20 mouse cellular contexts compared by ENCODE assay signal in genomic region chr5:55612961-55613360, GRCm38 (mm10).
DNase-seq lines count a peak whose midpoint lies in the region; ATAC-seq and TF ChIP-seq lines count a peak whose summit lies in the region.
"Had no signal": no experiment of that assay in that cellular context is flagged by ENCODE, and none has a peak within 500 bp of the region (broad histone marks: within the 10 kb centered on the region; RNA-seq: fewer than 3 reads in every experiment).

No protein-coding gene starts in this region.

- H3K27me3 ChIP-seq in forebrain, postnatal 0 days (ENCODE audit: insufficient read depth, low read length), result no peaks in the 10 kb centered on the region
- H3K27me3 ChIP-seq in forebrain, embryonic 15.5 days, result no peaks in the 10 kb centered on the region
- H3K27me3 ChIP-seq: embryonic facial prominence, embryonic 15.5 days; heart, embryonic 13.5 days; hindbrain, embryonic 12.5 days had no signal

- no peaks in the 10 kb centered on the region for H3K9me3 ChIP-seq in forebrain, postnatal 0 days (ENCODE audit: low read length)
- no peaks in the 10 kb centered on the region for H3K9me3 ChIP-seq in forebrain, embryonic 15.5 days
- H3K9me3 ChIP-seq: embryonic facial prominence, embryonic 15.5 days; forebrain, embryonic 10.5 days; heart, embryonic 13.5 days; hindbrain, embryonic 12.5 days had no signal

- no peaks in the 10 kb centered on the region for H3K36me3 ChIP-seq in forebrain, postnatal 0 days (ENCODE audit: insufficient read depth)
- no peaks in the 10 kb centered on the region for H3K36me3 ChIP-seq in forebrain, embryonic 15.5 days
- H3K36me3 ChIP-seq: embryonic facial prominence, embryonic 15.5 days; forebrain, embryonic 10.5 days; heart, embryonic 13.5 days; hindbrain, embryonic 12.5 days had no signal

- intact Hi-C loops in left cerebral cortex, postnatal 36 days (cut with DNase I), result no loop called here

- H3K4me1 ChIP-seq in forebrain, postnatal 0 days (ENCODE audit: insufficient read depth), result no peaks in the 10 kb centered on the region
- H3K4me1 ChIP-seq in forebrain, embryonic 15.5 days, result no peaks in the 10 kb centered on the region
- H3K4me1 ChIP-seq: embryonic facial prominence, embryonic 15.5 days; forebrain, embryonic 10.5 days; heart, embryonic 13.5 days; hindbrain, embryonic 12.5 days had no signal

- H3K4me2 ChIP-seq in forebrain, postnatal 0 days (ENCODE audit: low read depth), result no peak overlapping the region
- H3K4me2 ChIP-seq in forebrain, embryonic 15.5 days (replicated peaks), result no peak overlapping the region
- H3K4me2 ChIP-seq: embryonic facial prominence, embryonic 15.5 days; heart, embryonic 13.5 days; hindbrain, embryonic 12.5 days had no signal

- H3K4me3 ChIP-seq in forebrain, postnatal 0 days (ENCODE audit: low read depth, low read length), result no peak overlapping the region
- no peak overlapping the region for H3K4me3 ChIP-seq in forebrain, embryonic 15.5 days
- H3K4me3 ChIP-seq: embryonic facial prominence, embryonic 15.5 days; erythroblast, embryonic 14.5 days; forebrain, embryonic 10.5 days; gastrocnemius, adult 2 months; heart, embryonic 13.5 days; hindbrain, embryonic 12.5 days had no signal

- no peak overlapping the region for H3K27ac ChIP-seq in forebrain, postnatal 0 days (ENCODE audit: low read depth, low read length)
- H3K27ac ChIP-seq in forebrain, embryonic 15.5 days (replicated peaks), result no peak overlapping the region
- H3K27ac ChIP-seq: embryonic facial prominence, embryonic 15.5 days; forebrain, embryonic 10.5 days; gastrocnemius, adult 2 months; heart, embryonic 13.5 days; hindbrain, embryonic 12.5 days; hindbrain, postnatal 0 days had no signal

- no peak for TF ChIP-seq CTCF in forebrain, postnatal 0 days (IDR thresholded peaks at IDR 0.05; ENCODE audit: low read depth)

- ATAC-seq in forebrain, postnatal 0 days, result peak; percentile 95
- no peak for ATAC-seq in forebrain, embryonic 15.5 days (replicated peaks)
- ATAC-seq: hindbrain, postnatal 0 days had no signal

- 57% methylated on average over 4 of the region's 4 CpGs for WGBS in forebrain, postnatal 0 days
- 80% methylated on average over 4 of the region's 4 CpGs for WGBS in forebrain, embryonic 15.5 days

- no peak overlapping the region for H3K9ac ChIP-seq in forebrain, postnatal 0 days
- H3K9ac ChIP-seq in forebrain, embryonic 15.5 days (replicated peaks), result no peak overlapping the region
- H3K9ac ChIP-seq: embryonic facial prominence, embryonic 15.5 days; heart, embryonic 13.5 days; hindbrain, embryonic 12.5 days had no signal

- DNase-seq in forebrain, postnatal 0 days, result peak; percentile 54
- DNase-seq in layer of hippocampus, adult 11-12 months (ENCODE audit: low spot score), result peak; percentile 4
- no peak for DNase-seq in layer of hippocampus, postnatal 10 days (ENCODE audit: low spot score in 2 of 2)
- peak; percentile 6 for DNase-seq in left cerebral cortex, adult 11 months (ENCODE audit: low spot score)
- DNase-seq in left cerebral cortex, postnatal 36 days (ENCODE audit: low spot score in 2 of 2), result no peak
- no peak for DNase-seq in cerebellum, adult 11 months
- DNase-seq: adrenal gland, postnatal 10 days; cerebellum, adult 8-10 months; cerebellum, postnatal 14 days; embryo, embryonic 11 days; gastrocnemius, adult 2 months; gastrocnemius, postnatal 25 days; heart, postnatal 36 days had no signal

Comparison
In these comparisons a context has a peak if more than half of its experiments do, and no peak if none do; other contexts are left out.
1. DNase-seq: peak in forebrain, postnatal 0 days (single experiment), layer of hippocampus, adult 11-12 months (single experiment) and left cerebral cortex, adult 11 months (single experiment); none in layer of hippocampus, postnatal 10 days (0 of 2), left cerebral cortex, postnatal 36 days (0 of 2) and cerebellum, adult 11 months (single experiment).